Comparison of ENCODE assay signal across 30 mouse cellular contexts in the genomic region with DNA sequence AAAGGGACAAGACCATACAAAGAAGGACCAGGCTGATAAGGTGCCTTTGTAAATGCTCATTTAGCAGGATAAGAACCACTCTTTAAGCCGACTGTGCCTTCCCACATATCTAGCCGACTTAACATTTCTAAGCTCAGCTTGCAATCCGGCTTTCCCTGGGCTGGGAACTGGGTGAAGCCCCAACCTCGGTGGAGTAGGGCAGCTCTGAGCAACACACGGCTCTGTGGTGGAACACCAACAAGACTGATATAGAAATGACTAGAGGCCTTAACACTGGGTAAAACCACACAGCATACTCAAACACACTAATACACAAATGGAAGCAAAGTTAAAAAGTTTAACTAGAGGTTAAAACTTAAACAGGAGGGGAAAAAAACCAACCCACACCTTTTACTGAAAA. TPM values are rescaled to one million over a fixed set of nuclear protein-coding genes. Genes with fewer than 3 reads are reported as not detected.
DNase-seq lines count a peak whose midpoint lies in the region; ATAC-seq and TF ChIP-seq lines count a peak whose summit lies in the region.
"Had no signal": no experiment of that assay in that cellular context is flagged by ENCODE, and none has a peak within 500 bp of the region (broad histone marks: within the 10 kb centered on the region; RNA-seq: fewer than 3 reads in every experiment).

No protein-coding gene starts in this region.

- no peak overlapping the region for H3K4me3 ChIP-seq in kidney, adult 2 months (ENCODE audit: insufficient read depth, low read depth, low read length)
- H3K4me3 ChIP-seq in liver, embryonic 11.5 days (ENCODE audit: low read depth, low read length): no peak overlapping the region
- no peak overlapping the region for H3K4me3 ChIP-seq in brown adipose tissue, adult 24 weeks (ENCODE audit: insufficient read depth, low read depth, low read length)
- H3K4me3 ChIP-seq in liver, postnatal 0 days (ENCODE audit: low read depth, low read length): no peak overlapping the region
- H3K4me3 ChIP-seq in stomach, postnatal 0 days (ENCODE audit: low read depth, low read length): no peak overlapping the region
- H3K4me3 ChIP-seq: heart, adult 2 months; heart, embryonic 15.5 days; hindbrain, embryonic 12.5 days; intestine, embryonic 15.5 days; limb, embryonic 12.5 days; liver, embryonic 15.5 days; lung, embryonic 15.5 days; midbrain, embryonic 10.5 days; midbrain, embryonic 15.5 days had no signal

- TF ChIP-seq CTCF in kidney, adult 2 months (conservative IDR thresholded peaks at IDR 0.05; ENCODE audit: insufficient read depth, insufficient read length, low read depth, low read length): no peak
- no peak for TF ChIP-seq CTCF in liver, postnatal 0 days (IDR thresholded peaks at IDR 0.05; ENCODE audit: low read depth)
- TF ChIP-seq CTCF in stomach, postnatal 0 days (IDR thresholded peaks at IDR 0.05; ENCODE audit: low read depth): no peak

- no peak for TF ChIP-seq POLR2A in kidney, adult 2 months (IDR thresholded peaks at IDR 0.05; ENCODE audit: low read depth, low read length)

- no peaks in the 10 kb centered on the region for H3K36me3 ChIP-seq in kidney, adult 2 months (ENCODE audit: control insufficient read depth, insufficient read depth, low read length)
- H3K36me3 ChIP-seq in liver, embryonic 11.5 days (ENCODE audit: control insufficient read depth, insufficient read depth, low read length): no peaks in the 10 kb centered on the region
- no peaks in the 10 kb centered on the region for H3K36me3 ChIP-seq in liver, postnatal 0 days (replicated peaks; ENCODE audit: insufficient read depth, low read length)
- H3K36me3 ChIP-seq in stomach, postnatal 0 days (ENCODE audit: control insufficient read depth, insufficient read depth, low read length): no peaks in the 10 kb centered on the region
- H3K36me3 ChIP-seq: heart, embryonic 15.5 days; intestine, embryonic 15.5 days; liver, embryonic 15.5 days; midbrain, embryonic 15.5 days had no signal

- H3K9ac ChIP-seq in liver, embryonic 11.5 days (ENCODE audit: low read depth, low read length): no peak overlapping the region
- H3K9ac ChIP-seq in liver, postnatal 0 days (replicated peaks): no peak overlapping the region
- no peak overlapping the region for H3K9ac ChIP-seq in stomach, postnatal 0 days (ENCODE audit: low read length)
- H3K9ac ChIP-seq: heart, embryonic 15.5 days; hindbrain, embryonic 12.5 days; intestine, embryonic 15.5 days; limb, embryonic 12.5 days; liver, embryonic 15.5 days; lung, embryonic 15.5 days; midbrain, embryonic 15.5 days had no signal

- peak overlapping the region; percentile 40; the same call in 1 of the 2 replicates for H3K27ac ChIP-seq in kidney, adult 2 months (ENCODE audit: insufficient read depth, low read depth, low read length)
- 0 out of 2 replicates have a peak overlapping the region, but pooled peaks have one; percentile 53 for H3K27ac ChIP-seq in liver, embryonic 11.5 days (ENCODE audit: low read depth, low read length)
- peak overlapping the region; percentile 24; the same call in 1 of the 2 replicates for H3K27ac ChIP-seq in brown adipose tissue, adult 24 weeks (replicated peaks; ENCODE audit: low read depth, low read length)
- H3K27ac ChIP-seq in liver, postnatal 0 days (ENCODE audit: low read depth): peak overlapping the region; percentile 23
- no peak overlapping the region for H3K27ac ChIP-seq in stomach, postnatal 0 days (replicated peaks)
- H3K27ac ChIP-seq: heart, adult 2 months; heart, embryonic 15.5 days; hindbrain, embryonic 12.5 days; hindbrain, postnatal 0 days; intestine, embryonic 15.5 days; limb, embryonic 12.5 days; liver, embryonic 15.5 days; lung, embryonic 15.5 days; midbrain, embryonic 10.5 days; midbrain, embryonic 15.5 days had no signal

- H3K27me3 ChIP-seq in kidney, adult 2 months (replicated peaks; ENCODE audit: control insufficient read depth, insufficient read depth, low read length): no peaks in the 10 kb centered on the region
- H3K27me3 ChIP-seq in liver, embryonic 11.5 days (replicated peaks; ENCODE audit: control insufficient read depth, insufficient read depth, low read length): no peaks in the 10 kb centered on the region
- no peaks in the 10 kb centered on the region for H3K27me3 ChIP-seq in liver, postnatal 0 days (ENCODE audit: insufficient read depth, low read length)
- H3K27me3 ChIP-seq in stomach, postnatal 0 days (ENCODE audit: control insufficient read depth, insufficient read depth, low read length): no peaks in the 10 kb centered on the region
- H3K27me3 ChIP-seq: heart, embryonic 15.5 days; hindbrain, embryonic 12.5 days; intestine, embryonic 15.5 days; limb, embryonic 12.5 days; liver, embryonic 15.5 days; lung, embryonic 15.5 days; midbrain, embryonic 15.5 days had no signal

- H3K4me2 ChIP-seq in liver, embryonic 11.5 days: no peak overlapping the region
- no peak overlapping the region for H3K4me2 ChIP-seq in liver, postnatal 0 days (ENCODE audit: low read depth, low read length)
- H3K4me2 ChIP-seq in stomach, postnatal 0 days (replicated peaks; ENCODE audit: low read depth): no peak overlapping the region
- H3K4me2 ChIP-seq: heart, embryonic 15.5 days; hindbrain, embryonic 12.5 days; intestine, embryonic 15.5 days; limb, embryonic 12.5 days; liver, embryonic 15.5 days; lung, embryonic 15.5 days; midbrain, embryonic 15.5 days had no signal

- TF ChIP-seq EP300 in liver, postnatal 0 days (IDR thresholded peaks at IDR 0.05; ENCODE audit: low read depth): no peak
- TF ChIP-seq EP300 in stomach, postnatal 0 days (optimal IDR thresholded peaks at IDR 0.05): no peak

- WGBS in kidney, adult 2 months: 39% methylated on average over 5 of the region's 5 CpGs
- 35% methylated on average over 5 of the region's 5 CpGs for WGBS in liver, embryonic 11.5 days
- WGBS in liver, postnatal 0 days (ENCODE audit: insufficient replicate concordance): 29% methylated on average over 5 of the region's 5 CpGs
- 62% methylated on average over 5 of the region's 5 CpGs for WGBS in stomach, postnatal 0 days

- no peak for DNase-seq in kidney, adult 2 months
- no peak for DNase-seq in kidney, postnatal 10 days
- no peak for DNase-seq in liver, embryonic 11.5 days (ENCODE audit: low spot score)
- no peak for DNase-seq in liver
- no peak for DNase-seq in liver, postnatal 0 days
- no peak for DNase-seq in stomach, postnatal 0 days (ENCODE audit: low spot score)
- no peak for DNase-seq in yolk sac, embryonic 10.5 days (ENCODE audit: low spot score)
- DNase-seq: adrenal gland, adult 2 months; adrenal gland, postnatal 36 days; B cell, adult 2 months; cerebellum, adult 8-10 months; cerebellum, postnatal 36 days; gastrocnemius, postnatal 25 days; heart, adult 2 months; heart, postnatal 36 days; kidney, adult 9 months; right cerebral cortex, postnatal 25 days; spleen, adult 18-20 months had no signal

- no peaks in the 10 kb centered on the region for H3K9me3 ChIP-seq in liver, embryonic 11.5 days (ENCODE audit: control insufficient read depth, low read length)
- no peaks in the 10 kb centered on the region for H3K9me3 ChIP-seq in liver, postnatal 0 days (ENCODE audit: low read length)
- H3K9me3 ChIP-seq in stomach, postnatal 0 days (ENCODE audit: control insufficient read depth, low read length): no peaks in the 10 kb centered on the region
- H3K9me3 ChIP-seq: heart, embryonic 15.5 days; hindbrain, embryonic 12.5 days; intestine, embryonic 15.5 days; limb, embryonic 12.5 days; liver, embryonic 15.5 days; lung, embryonic 15.5 days; midbrain, embryonic 10.5 days; midbrain, embryonic 15.5 days had no signal

- ATAC-seq in liver, embryonic 11.5 days (replicated peaks; ENCODE audit: low FRiP score): no peak; the same call in 1 of the 2 replicates
- no peak for ATAC-seq in liver, postnatal 0 days
- no peak for ATAC-seq in stomach, postnatal 0 days (ENCODE audit: low FRiP score, low TSS enrichment)
- ATAC-seq: activated CD4-positive, CD25-positive, alpha-beta regulatory T cell, adult 4 months; forebrain, embryonic 14.5 days; hindbrain, postnatal 0 days; intestine, embryonic 15.5 days; midbrain, embryonic 15.5 days had no signal

- peaks cover 20% of the 10 kb centered on the region for H3K4me1 ChIP-seq in kidney, adult 2 months (ENCODE audit: control insufficient read depth, insufficient read depth, low read length)
- H3K4me1 ChIP-seq in liver, embryonic 11.5 days (replicated peaks; ENCODE audit: control insufficient read depth, insufficient read depth, low read length): peaks cover 35% of the 10 kb centered on the region
- H3K4me1 ChIP-seq in brown adipose tissue, adult 24 weeks (ENCODE audit: control insufficient read depth, insufficient read depth, insufficient read length, low read length): 0 out of 2 replicates have a peak, but pooled peaks cover 2% of the 10 kb centered on the region
- peaks cover 24% of the 10 kb centered on the region for H3K4me1 ChIP-seq in liver, postnatal 0 days (ENCODE audit: insufficient read depth)
- H3K4me1 ChIP-seq in stomach, postnatal 0 days (replicated peaks; ENCODE audit: control insufficient read depth, insufficient read depth): peaks cover 3% of the 10 kb centered on the region; the same call in 1 of the 2 replicates

RNA-seq across cellular contexts. Expression of a gene that starts 7.9 kb away (rescaled TPM):
- polyA plus RNA-seq in kidney, adult 2 months (2012; rRNA removed): 39.7 and 49.2 TPM in 2 replicates
- polyA plus RNA-seq in liver, embryonic 11.5 days (2014; fragmentation: Nextera tagmentation; extraction: Ambion mirVana): 10.4 and 12.7 TPM in 2 replicates
- 8.2 and 9.1 TPM in 2 replicates for polyA plus RNA-seq in brown adipose tissue, adult 24 weeks (2012; ENCODE audit: insufficient read depth, insufficient read length, missing spikeins)
- polyA plus RNA-seq in liver, postnatal 0 days (2015; fragmentation: Nextera tagmentation; extraction: Ambion mirVana): 4.4 and 5.0 TPM in 2 replicates
- 4.9 and 5.4 TPM in 2 replicates for polyA plus RNA-seq in stomach, postnatal 0 days (2015; fragmentation: Nextera tagmentation; extraction: Ambion mirVana)
